Mouse (Mus musculus) naive thymus-derived CD4-positive, alpha-beta T cell, adult 5 months (primary cell): ENCODE results near the gene Olfr965. TPM values are rescaled to one million over a fixed set of nuclear protein-coding genes. Genes with fewer than 3 reads are reported as not detected.

Experiments
- polyA plus RNA-seq: library from polyadenylated mRNA; unstranded; fragments of 100-300 nt; shearing (Covaris generic); gene quantifications from one replicate; pipeline ENCODE4 v1.2.1, GENCODE M21; 2017

The Olfr965 gene
- not detected for polyA plus RNA-seq

GRCm38 (mm10) chr9:39711053-39711452 is at the start of gene Olfr965:
Gene Olfr965, plus strand, starts transcription at chr9:39711353.

GRCm38 (mm10) chr9:39666905-39667304 is 44.2 kb upstream of the Olfr965 start, which contains the start of gene Olfr963:
Gene Olfr963, plus strand, starts transcription at chr9:39667205.

GRCm38 (mm10) chr9:39707017-39707416 is 4.1 kb upstream of the Olfr965 start, which contains the start of gene Olfr149:
Gene Olfr149, minus strand, starts transcription at chr9:39707117.

GRCm38 (mm10) chr9:39730678-39731077 is 19.5 kb downstream of the Olfr965 start, which contains the start of gene Olfr150:
Gene Olfr150, plus strand, starts transcription at chr9:39730978.

GRCm38 (mm10) chr9:39745949-39746348 is 34.8 kb downstream of the Olfr965 start, which contains the start of gene Olfr967:
Gene Olfr967, plus strand, starts transcription at chr9:39746249.

Other genes starting within 250 kb of the Olfr965 start
- gene Olfr955, start 239.4 kb upstream of the Olfr965 start, polyA plus RNA-seq = not detected
- not detected for gene Olfr44, start 217.4 kb upstream of the Olfr965 start, polyA plus RNA-seq
- not detected for gene Olfr957, start 195.5 kb upstream of the Olfr965 start, polyA plus RNA-seq
- not detected for gene Olfr958, start 157.3 kb upstream of the Olfr965 start, polyA plus RNA-seq
- not detected for gene Olfr959, start 135.8 kb upstream of the Olfr965 start, polyA plus RNA-seq
- gene AW551984, start 107.0 kb upstream of the Olfr965 start, polyA plus RNA-seq = not detected
- not detected for gene Olfr148, start 100.7 kb upstream of the Olfr965 start, polyA plus RNA-seq
- not detected for gene Olfr960, start 90.0 kb upstream of the Olfr965 start, polyA plus RNA-seq
- 0.20 TPM for gene Olfr961, start 66.3 kb upstream of the Olfr965 start, polyA plus RNA-seq
- gene Olfr963, start 44.1 kb upstream of the Olfr965 start, polyA plus RNA-seq = not detected
- gene Olfr149, start 4.2 kb upstream of the Olfr965 start, polyA plus RNA-seq = not detected
- gene Olfr150, start 19.6 kb downstream of the Olfr965 start, polyA plus RNA-seq = not detected
- not detected for gene Olfr967, start 34.9 kb downstream of the Olfr965 start, polyA plus RNA-seq
- gene Olfr968, start 71.9 kb downstream of the Olfr965 start, polyA plus RNA-seq = not detected
- gene Olfr969, start 79.6 kb downstream of the Olfr965 start, polyA plus RNA-seq = not detected
- not detected for gene Olfr970, start 97.5 kb downstream of the Olfr965 start, polyA plus RNA-seq
- not detected for gene Olfr971, start 125.5 kb downstream of the Olfr965 start, polyA plus RNA-seq
- not detected for gene Olfr972, start 155.1 kb downstream of the Olfr965 start, polyA plus RNA-seq
- not detected for gene Olfr229, start 196.0 kb downstream of the Olfr965 start, polyA plus RNA-seq
- 0.12 TPM for gene Olfr974, start 226.1 kb downstream of the Olfr965 start, polyA plus RNA-seq
- gene Olfr975, start 240.7 kb downstream of the Olfr965 start, polyA plus RNA-seq = not detected
- gene Olfr976, start 249.8 kb downstream of the Olfr965 start, polyA plus RNA-seq = not detected